Mouse (Mus musculus) small intestine, adult 2 months (tissue): ENCODE measurements at regions not wholly inside any gene's neighbourhood (a gene's known extent, or its start where the extent isn't known, plus 50 kb on each side); places are given as distances from the start of the nearest gene placed in this dataset.

ENCODE experiments used
- CTCF ChIP-seq: fragments of 200-500 bp; IDR thresholded peaks from 2 replicates; pipeline ENCODE4 v1.5.1; 2012; ENCODE audit warnings: low read depth, mild to moderate bottlenecking, control low read depth, inconsistent platforms, low read length, moderate library complexity, mixed read lengths; ENCODE audit not compliant: insufficient replicate concordance, insufficient read length; ENCODE audit errors: extremely low read depth
- POLR2A ChIP-seq: fragments of 200-500 bp; IDR thresholded peaks from 2 replicates; pipeline ENCODE4 v1.6.1; 2012; ENCODE audit warnings: low read depth, mild to moderate bottlenecking, control low read depth, inconsistent platforms, low read length, moderate library complexity

DNA sequence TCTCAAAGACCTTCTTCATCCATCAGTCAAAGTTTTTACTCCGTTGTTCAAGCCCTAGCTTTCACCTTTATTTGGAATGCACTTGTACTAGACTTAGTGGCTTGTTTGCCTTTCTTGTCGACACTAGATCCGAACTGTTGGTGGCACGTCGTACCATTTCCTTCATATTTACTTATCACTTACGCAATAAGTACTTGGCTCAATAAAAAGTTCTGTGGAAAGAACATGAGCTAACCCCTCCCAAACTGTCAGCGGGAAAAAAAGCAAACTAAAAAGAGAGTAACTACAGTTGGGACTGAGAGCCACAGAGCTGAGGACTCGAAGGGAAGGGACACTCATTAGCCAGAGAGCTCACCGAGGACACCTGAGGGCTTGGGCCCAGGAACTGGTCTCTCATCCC, 202.8 kb downstream of the Gm19410 start:
- TF ChIP-seq CTCF, result no peak
- no peak for TF ChIP-seq POLR2A
